Mouse (Mus musculus) lung, embryonic 16.5 days (tissue): ENCODE results near the gene Pld1. TPM values are rescaled to one million over a fixed set of nuclear protein-coding genes. Genes with fewer than 3 reads are reported as not detected.

Experiments
- ATAC-seq: fragments of 200-750 bp; cut with Nextera tagmentation; 2 replicates; pipeline ENCODE4 v1.8.0; 2017; ENCODE audit warnings: low read depth, mild to moderate bottlenecking, moderate library complexity
- H3K27ac ChIP-seq: fragments of 300-500 bp; sonication (generic); 2 replicates; pipeline ENCODE4 v1.5.1; 2014; ENCODE audit warnings: mild to moderate bottlenecking, control low read depth, low read length
- H3K27me3 ChIP-seq: fragments of 300-500 bp; sonication (generic); 2 replicates; pipeline ENCODE4 v1.6.1; 2014; ENCODE audit warnings: low read depth, low read length, mixed read lengths; ENCODE audit not compliant: control insufficient read depth, insufficient read depth
- H3K36me3 ChIP-seq: fragments of 300-500 bp; sonication (generic); 2 replicates; pipeline ENCODE4 v1.6.1; 2014; ENCODE audit warnings: low read length; ENCODE audit not compliant: control insufficient read depth, insufficient read depth
- H3K4me1 ChIP-seq: fragments of 300-500 bp; sonication (generic); replicated peaks from 2 replicates; pipeline ENCODE4 v1.6.1; 2014; ENCODE audit warnings: low read length, mixed read lengths; ENCODE audit not compliant: control insufficient read depth, insufficient read depth
- H3K4me2 ChIP-seq: fragments of 300-500 bp; sonication (generic); 2 replicates; pipeline ENCODE4 v1.6.1; 2014; ENCODE audit warnings: low read depth, low read length, control low read depth
- H3K4me3 ChIP-seq: fragments of 300-500 bp; sonication (generic); 2 replicates; pipeline ENCODE4 v1.5.1; 2014; ENCODE audit warnings: mild to moderate bottlenecking, low read length, control low read depth
- H3K9ac ChIP-seq: fragments of 300-500 bp; sonication (generic); 2 replicates; pipeline ENCODE4 v1.6.1; 2014; ENCODE audit warnings: low read length, control low read depth
- H3K9me3 ChIP-seq: fragments of 300-500 bp; sonication (generic); 2 replicates; pipeline ENCODE4 v1.6.1; 2016; ENCODE audit warnings: low read length; ENCODE audit not compliant: control insufficient read depth
- WGBS: fragments of 180-500 bp; shearing (Covaris S2); extraction: QIAGEN DNeasy Blood & Tissue Kit; methylation state at CpG from one replicate; pipeline ENCODE4 v1.1.7; 2014; 5-methylcytosine and 5-hydroxymethylcytosine counted together
- polyA plus RNA-seq: library from polyadenylated mRNA; unstranded; fragments of >200 nt; fragmentation: Nextera tagmentation; extraction: Ambion mirVana; gene quantifications from 2 replicates; pipeline ENCODE4 v1.2.1, GENCODE M21; 2015

The Pld1 gene
- polyA plus RNA-seq, 1 experiment from 2014 or later = 11.5 TPM

DNA sequence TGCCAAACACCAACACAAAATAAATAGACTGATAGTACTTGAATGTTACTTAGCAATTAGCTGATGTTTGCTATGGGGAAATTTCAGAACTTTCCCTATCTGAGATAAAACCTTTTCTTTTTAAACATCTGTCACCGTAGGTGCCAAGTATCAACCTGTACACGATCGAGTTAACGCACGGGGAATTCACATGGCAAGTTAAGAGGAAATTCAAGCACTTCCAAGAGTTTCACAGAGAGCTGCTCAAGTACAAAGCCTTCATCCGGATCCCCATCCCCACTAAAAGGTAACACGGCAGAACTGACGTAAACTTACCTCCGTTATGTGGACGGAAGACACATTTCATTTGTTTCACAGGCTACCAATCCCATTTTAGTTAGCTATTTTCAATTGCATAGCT is 90.0 kb downstream of the Pld1 start:
- no peak for ATAC-seq
- H3K4me2 ChIP-seq = no peak overlapping the region
- H3K36me3 ChIP-seq = no peaks in the 10 kb centered on the region; the same call in 1 of the 2 replicates
- H3K4me3 ChIP-seq = no peak overlapping the region
- H3K27ac ChIP-seq = no peak overlapping the region
- H3K9ac ChIP-seq = no peak overlapping the region
- 48% methylated on average over 10 of the region's 10 CpGs for WGBS
- peaks cover 12% of the 10 kb centered on the region for H3K4me1 ChIP-seq
- no peaks in the 10 kb centered on the region for H3K27me3 ChIP-seq
- H3K9me3 ChIP-seq = no peaks in the 10 kb centered on the region

DNA sequence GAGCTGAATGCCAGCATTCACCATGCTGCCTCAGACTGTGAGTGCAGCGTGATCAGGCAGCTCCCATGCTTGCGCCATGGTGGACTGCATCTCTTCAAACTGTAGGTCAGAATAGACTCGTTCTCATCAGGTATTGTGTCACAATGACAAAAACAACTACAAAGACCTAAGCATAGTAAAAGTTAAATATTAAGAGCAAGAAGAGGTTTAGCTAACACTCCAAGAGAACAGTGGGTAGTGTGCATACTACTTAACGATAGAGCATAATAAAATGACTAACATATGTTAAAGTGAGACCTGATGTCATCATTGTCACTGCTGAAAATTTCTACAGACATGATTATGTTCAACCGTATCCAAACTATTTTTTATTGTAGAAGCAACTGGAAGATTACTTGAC is 92.4 kb downstream of the Pld1 start:
- Histone ChIP-seq H3K9ac (no peak overlapping the region), H3K9me3 (no peaks in the 10 kb centered on the region), H3K27ac (peak overlapping the region; percentile 94), H3K27me3 (no peaks in the 10 kb centered on the region), H3K4me3 (no peak overlapping the region), H3K4me1 (peaks cover 12% of the 10 kb centered on the region), H3K4me2 (no peak overlapping the region), H3K36me3 (no peaks in the 10 kb centered on the region; the same call in 1 of the 2 replicates)
- 74% methylated on average over 5 of the region's 5 CpGs for WGBS
- peak; percentile 43; the same call in 1 of the 2 replicates for ATAC-seq

DNA sequence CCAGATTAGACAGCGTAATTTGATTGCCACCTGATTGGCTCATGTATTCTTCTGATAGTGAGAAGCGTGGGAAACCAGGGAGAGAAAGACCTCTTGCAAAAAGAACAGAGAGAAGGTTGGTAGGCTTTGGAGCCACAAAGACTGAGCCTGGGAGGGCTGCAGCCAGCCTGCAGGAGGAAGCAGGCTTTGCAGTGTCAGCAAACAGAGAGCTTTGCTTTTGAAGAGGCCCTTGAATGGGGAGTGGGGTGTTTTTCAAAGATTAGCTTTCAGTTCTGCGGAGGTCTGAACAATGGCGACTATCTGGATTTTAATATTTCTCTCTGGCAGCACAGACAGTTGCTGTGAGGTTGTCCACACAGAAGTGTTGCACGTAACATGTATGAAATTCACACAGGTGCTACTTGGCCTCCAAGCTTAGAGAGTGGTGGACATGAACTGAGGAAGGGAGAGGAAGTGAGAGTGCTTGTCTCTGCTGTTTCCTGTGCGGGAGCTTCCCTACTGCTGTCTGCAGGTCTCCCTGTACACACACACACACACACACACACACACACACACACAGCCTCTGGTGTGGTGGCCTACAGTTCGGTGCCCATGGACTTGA is 93.2 kb downstream of the Pld1 start:
- Histone ChIP-seq H3K4me3 (0 out of 2 replicates have a peak overlapping the region, but pooled peaks have one; percentile 6), H3K9me3 (no peaks in the 10 kb centered on the region), H3K36me3 (no peaks in the 10 kb centered on the region; the same call in 1 of the 2 replicates), H3K4me2 (peak overlapping the region; percentile 29; the same call in 1 of the 2 replicates), H3K9ac (no peak overlapping the region), H3K4me1 (peaks cover 12% of the 10 kb centered on the region), H3K27ac (peak overlapping the region; percentile 94), H3K27me3 (no peaks in the 10 kb centered on the region)
- 44% methylated on average over 7 of the region's 7 CpGs for WGBS
- ATAC-seq = peak; percentile 81

DNA sequence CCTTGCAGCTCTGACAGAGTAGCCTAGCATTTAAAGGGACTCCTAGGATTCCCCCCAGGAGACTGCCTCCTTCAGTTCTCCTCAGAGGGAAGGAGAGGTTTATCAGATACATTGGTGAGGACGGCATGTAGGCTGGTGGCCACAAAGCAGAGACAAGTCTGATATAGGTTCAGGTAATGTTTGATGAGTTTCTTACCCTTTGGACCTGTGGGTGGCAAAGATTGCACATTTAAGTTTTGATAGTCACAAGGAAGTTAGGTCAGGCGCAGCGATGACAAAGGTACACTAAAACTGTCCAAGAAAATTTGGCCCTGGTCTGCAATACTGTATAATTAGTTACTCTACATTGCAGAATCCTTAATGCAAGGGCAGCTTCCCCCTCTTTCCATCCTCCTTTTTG is 95.4 kb downstream of the Pld1 start:
- no peak for ATAC-seq

DNA sequence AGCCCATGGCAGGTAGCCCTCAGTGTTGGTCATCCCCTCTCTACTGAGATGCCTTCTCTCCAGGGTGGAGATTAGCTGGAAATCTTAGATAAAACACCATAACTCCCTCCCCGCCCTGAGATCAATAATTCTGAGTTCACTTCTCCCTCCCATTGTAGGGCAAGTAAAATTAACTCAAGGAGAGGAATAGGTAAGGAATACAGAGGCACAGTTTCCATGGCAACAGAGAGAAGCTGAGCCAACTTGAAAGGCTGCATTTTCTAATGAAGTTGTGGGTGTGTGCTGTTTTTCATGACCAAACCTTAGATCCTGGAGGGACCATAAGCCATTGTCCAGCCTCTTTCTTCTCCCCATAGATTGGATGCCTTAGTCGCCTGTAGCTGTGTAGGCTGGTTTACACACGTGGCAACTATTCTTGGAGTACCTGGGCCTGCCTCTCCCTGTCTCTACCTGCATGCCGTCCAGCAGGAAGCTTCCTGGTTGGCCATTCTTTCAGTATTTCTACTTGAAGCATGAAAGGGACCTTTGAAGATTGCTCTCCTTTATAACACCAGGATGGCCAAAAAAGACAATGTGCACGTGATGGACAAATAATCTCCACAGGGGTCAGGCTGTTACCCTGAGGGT is 96.3 kb downstream of the Pld1 start:
- no peak overlapping the region for H3K27ac ChIP-seq
- H3K9ac ChIP-seq = no peak overlapping the region
- no peak overlapping the region for H3K4me3 ChIP-seq
- H3K9me3 ChIP-seq = no peaks in the 10 kb centered on the region
- ATAC-seq = no peak
- H3K36me3 ChIP-seq = no peaks in the 10 kb centered on the region
- H3K4me2 ChIP-seq = no peak overlapping the region
- H3K4me1 ChIP-seq = peaks cover 17% of the 10 kb centered on the region; the same call in 1 of the 2 replicates
- 61% methylated on average over 5 of the region's 5 CpGs for WGBS
- H3K27me3 ChIP-seq = no peaks in the 10 kb centered on the region

More for the DNA sequence above, 95.4 kb downstream of the Pld1 start:
- Histone ChIP-seq H3K36me3 (no peaks in the 10 kb centered on the region; the same call in 1 of the 2 replicates), H3K4me2 (no peak overlapping the region), H3K27ac (no peak overlapping the region), H3K9me3 (no peaks in the 10 kb centered on the region), H3K27me3 (no peaks in the 10 kb centered on the region), H3K4me3 (no peak overlapping the region), H3K4me1 (peaks cover 17% of the 10 kb centered on the region; the same call in 1 of the 2 replicates), H3K9ac (no peak overlapping the region)
- 87% methylated on average over 3 of the region's 3 CpGs for WGBS

DNA sequence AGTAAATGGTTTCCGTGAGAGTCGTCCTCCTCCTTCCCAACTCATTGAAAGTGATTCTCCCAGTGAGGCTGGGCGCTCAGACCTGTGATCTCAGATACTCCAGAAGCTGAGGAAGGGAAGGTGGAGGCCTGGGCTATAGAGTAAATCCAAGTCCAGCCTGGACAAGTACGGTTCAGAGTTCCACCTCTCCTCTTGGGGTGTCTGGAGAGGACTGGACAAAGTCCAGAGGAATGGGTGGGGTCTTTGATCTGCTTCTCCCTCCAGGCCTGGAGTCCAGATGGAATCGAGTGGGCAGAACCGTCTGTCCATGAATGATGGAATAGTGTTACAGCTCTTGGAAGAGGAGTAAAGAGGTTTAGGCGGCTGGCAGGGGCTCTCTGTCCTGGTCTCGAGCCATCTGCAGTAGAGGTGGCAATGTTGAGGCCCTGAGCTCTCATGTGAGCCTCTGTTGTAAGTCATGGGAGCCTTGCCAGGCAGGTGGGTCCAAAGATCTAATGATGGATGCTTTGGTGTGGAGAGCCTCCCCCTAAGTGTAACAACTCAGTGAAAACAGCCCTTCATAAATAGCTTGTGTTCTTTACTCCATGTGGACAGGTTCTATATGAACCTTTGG is 98.9 kb downstream of the Pld1 start:
- Histone ChIP-seq H3K4me1 (peaks cover 10% of the 10 kb centered on the region; the same call in 1 of the 2 replicates), H3K9me3 (no peaks in the 10 kb centered on the region), H3K4me3 (no peak overlapping the region), H3K27me3 (no peaks in the 10 kb centered on the region), H3K9ac (no peak overlapping the region), H3K4me2 (no peak overlapping the region), H3K27ac (no peak overlapping the region), H3K36me3 (peaks cover 9% of the 10 kb centered on the region; the same call in 1 of the 2 replicates)
- 49% methylated on average over 8 of the region's 8 CpGs for WGBS
- ATAC-seq = no peak

DNA sequence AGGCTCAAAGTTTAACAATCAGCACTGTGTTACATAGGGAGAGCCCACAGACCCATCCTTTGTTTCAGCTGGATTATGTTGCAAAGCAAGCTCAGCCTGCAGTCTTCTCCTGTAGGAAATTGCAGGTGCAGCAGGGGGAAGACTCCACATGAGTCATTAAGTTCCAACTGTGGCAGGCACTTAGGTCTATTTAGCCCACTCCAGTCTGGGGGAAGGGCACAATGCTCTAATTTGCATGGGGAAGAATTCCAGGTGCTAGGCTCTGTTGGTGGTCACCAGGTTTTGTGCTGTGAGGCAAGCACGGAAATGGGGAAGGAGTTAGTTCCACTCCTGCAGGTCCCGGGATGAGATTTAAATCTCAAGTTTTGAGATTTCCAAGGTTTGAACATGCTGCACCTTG is 99.6 kb downstream of the Pld1 start:
- no peak overlapping the region for H3K4me3 ChIP-seq
- ATAC-seq = peak; percentile 54; the same call in 1 of the 2 replicates
- peak overlapping the region; percentile 38; the same call in 1 of the 2 replicates for H3K27ac ChIP-seq
- WGBS = 45% methylated on average over 2 of the region's 2 CpGs
- no peak overlapping the region; the same call in 1 of the 2 replicates for H3K9ac ChIP-seq
- peaks cover 9% of the 10 kb centered on the region; the same call in 1 of the 2 replicates for H3K36me3 ChIP-seq
- no peak overlapping the region for H3K4me2 ChIP-seq
- H3K27me3 ChIP-seq = no peaks in the 10 kb centered on the region
- H3K4me1 ChIP-seq = peaks cover 10% of the 10 kb centered on the region; the same call in 1 of the 2 replicates
- no peaks in the 10 kb centered on the region for H3K9me3 ChIP-seq

DNA sequence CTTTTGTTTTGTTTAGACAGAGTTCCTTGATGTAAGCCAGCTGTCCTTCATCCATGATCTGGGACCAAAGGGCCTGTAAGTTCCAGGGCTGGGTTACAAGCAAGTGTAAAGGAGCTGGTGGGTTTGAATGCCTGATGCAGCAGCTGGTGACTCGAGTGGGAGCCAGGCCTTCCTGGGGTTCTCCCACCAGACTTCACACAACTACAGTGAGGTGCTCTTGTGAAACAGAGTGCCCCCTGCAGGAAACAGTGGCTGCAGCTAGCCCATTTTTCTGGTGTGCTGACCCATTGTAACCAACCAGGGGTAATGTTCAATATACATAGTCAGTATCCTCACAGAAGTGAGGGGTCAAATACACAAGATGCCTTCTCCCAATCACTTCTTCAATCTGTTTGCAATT is 101.3 kb downstream of the Pld1 start:
- no peaks in the 10 kb centered on the region for H3K27me3 ChIP-seq
- H3K9me3 ChIP-seq = no peaks in the 10 kb centered on the region
- no peak overlapping the region for H3K27ac ChIP-seq
- H3K36me3 ChIP-seq = peaks cover 9% of the 10 kb centered on the region; the same call in 1 of the 2 replicates
- H3K9ac ChIP-seq = no peak overlapping the region
- no peak overlapping the region for H3K4me3 ChIP-seq
- H3K4me1 ChIP-seq = peaks cover 10% of the 10 kb centered on the region; the same call in 1 of the 2 replicates
- peak; percentile 41; the same call in 1 of the 2 replicates for ATAC-seq
- no peak overlapping the region for H3K4me2 ChIP-seq
- WGBS = 29% methylated on average over 1 of the region's 1 CpGs

DNA sequence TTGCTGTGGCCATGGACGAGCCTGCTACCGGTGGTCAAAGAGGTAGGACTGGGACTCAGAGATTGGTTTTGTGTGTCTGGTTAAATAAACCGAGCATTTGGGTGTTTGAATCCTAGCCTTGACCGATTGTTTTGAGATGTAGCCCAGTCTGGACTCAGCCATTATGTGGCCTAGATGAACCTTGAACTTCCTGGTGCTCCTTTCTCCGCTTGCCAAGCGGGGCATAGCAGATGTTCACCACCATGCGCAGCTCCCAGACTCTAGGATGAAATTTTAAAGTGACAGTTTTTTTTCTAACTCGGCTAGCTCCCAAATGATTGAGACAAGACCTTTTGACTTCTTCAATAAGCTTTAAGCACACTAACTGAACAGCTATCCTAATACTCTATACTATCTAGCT is 102.7 kb downstream of the Pld1 start:
- WGBS = 85% methylated on average over 8 of the region's 8 CpGs
- H3K9me3 ChIP-seq = no peaks in the 10 kb centered on the region
- no peak overlapping the region for H3K9ac ChIP-seq
- peaks cover 9% of the 10 kb centered on the region; the same call in 1 of the 2 replicates for H3K36me3 ChIP-seq
- H3K4me2 ChIP-seq = no peak overlapping the region
- ATAC-seq = no peak
- peaks cover 10% of the 10 kb centered on the region; the same call in 1 of the 2 replicates for H3K4me1 ChIP-seq
- H3K4me3 ChIP-seq = no peak overlapping the region
- H3K27ac ChIP-seq = no peak overlapping the region
- H3K27me3 ChIP-seq = no peaks in the 10 kb centered on the region
